Mouse (Mus musculus) liver, embryonic 14.5 days (tissue): ENCODE results near the gene Plekhf1. TPM values are rescaled to one million over a fixed set of nuclear protein-coding genes. Genes with fewer than 3 reads are reported as not detected.

Experiments used
- ATAC-seq: fragments of 200-750 bp; cut with Nextera tagmentation; 2 replicates; pipeline ENCODE4 v1.8.0; 2017; ENCODE audit warnings: moderate number of reproducible peaks, mild to moderate bottlenecking, moderate library complexity; ENCODE audit not compliant: insufficient read depth
- DNase-seq, 3 experiments: peaks; one replicate each; pipeline ENCODE4 v3.0.0-alpha.2; 2012 to 2013; ENCODE audit warnings: low read depth in 3 of 3, low spot score in 3 of 3
- H3K27ac ChIP-seq: fragments of 300-500 bp; sonication (generic); 2 replicates; pipeline ENCODE4 v1.5.1; 2014; ENCODE audit warnings: moderate library complexity, mild to moderate bottlenecking, control low read depth, inconsistent platforms
- H3K27me3 ChIP-seq: fragments of 300-500 bp; sonication (generic); 2 replicates; pipeline ENCODE4 v1.6.1; 2014; ENCODE audit warnings: mild to moderate bottlenecking, low read length, moderate library complexity; ENCODE audit not compliant: control insufficient read depth, insufficient read depth
- H3K36me3 ChIP-seq: fragments of 300-500 bp; sonication (generic); replicated peaks from 2 replicates; pipeline ENCODE4 v1.6.1; 2014; ENCODE audit warnings: low read depth; ENCODE audit not compliant: control insufficient read depth, insufficient read depth
- H3K4me1 ChIP-seq, 2 experiments: fragments of 200-500 bp in 1 of 2; fragments of 300-500 bp in 1 of 2; sonication (generic) in 1 of 2; replicated peaks; 2 replicates each; pipeline ENCODE4 v1.6.1; 2012 to 2014; ENCODE audit warnings: antibody characterized with exemption in 1 of 2, inconsistent platforms in 1 of 2, low read length in 1 of 2; ENCODE audit not compliant: control insufficient read depth in 2 of 2, insufficient read depth in 2 of 2
- H3K4me2 ChIP-seq: fragments of 300-500 bp; sonication (generic); 2 replicates; pipeline ENCODE4 v1.6.1; 2014; ENCODE audit warnings: low read depth, mild to moderate bottlenecking, control low read depth, moderate library complexity
- H3K4me3 ChIP-seq, 2 experiments: fragments of 200-500 bp in 1 of 2; fragments of 300-500 bp in 1 of 2; sonication (generic) in 1 of 2; 2 replicates each; pipeline ENCODE4 v1.5.1; 2012 to 2014; ENCODE audit warnings: low read depth in 2 of 2, low read length in 2 of 2, mild to moderate bottlenecking in 2 of 2, control low read depth in 1 of 2, inconsistent platforms in 1 of 2, moderate library complexity in 1 of 2; ENCODE audit not compliant: insufficient read depth in 1 of 2
- H3K9ac ChIP-seq: fragments of 300-500 bp; sonication (generic); replicated peaks from 2 replicates; pipeline ENCODE4 v1.6.1; 2014; ENCODE audit warnings: mild to moderate bottlenecking, control low read depth, moderate library complexity
- H3K9me3 ChIP-seq: fragments of 300-500 bp; sonication (generic); 2 replicates; pipeline ENCODE4 v1.6.1; 2016; ENCODE audit warnings: low read length, mixed read lengths; ENCODE audit not compliant: control insufficient read depth
- CTCF ChIP-seq: IDR thresholded peaks from 2 replicates; pipeline ENCODE4 v1.5.1; 2016; ENCODE audit warnings: antibody characterized with exemption, low read depth, control low read depth
- EP300 ChIP-seq: IDR thresholded peaks from 2 replicates; pipeline ENCODE4 v1.6.1; 2016; ENCODE audit warnings: antibody characterized with exemption, low read depth
- WGBS: fragments of 180-500 bp; shearing (Covaris S2); extraction: QIAGEN DNeasy Blood & Tissue Kit; methylation state at CpG from one replicate; pipeline ENCODE4 v1.1.7; 2014; ENCODE audit not compliant: insufficient replicate concordance; 5-methylcytosine and 5-hydroxymethylcytosine counted together
- polyA plus RNA-seq, 2 experiments: library from polyadenylated mRNA; depleted of rRNA in 1 of 2; stranded (reverse) in 1 of 2; unstranded in 1 of 2; fragments of >200 nt; fragmentation: Nextera tagmentation in 1 of 2; extraction: Ambion mirVana in 1 of 2; gene quantifications; 2 replicates each; pipeline versions ENCODE4 v1.2.1 to v1.2.3; 2012 to 2014

The Plekhf1 gene
- polyA plus RNA-seq, 2 experiments, result 0.26 to 0.37 TPM

DNA sequence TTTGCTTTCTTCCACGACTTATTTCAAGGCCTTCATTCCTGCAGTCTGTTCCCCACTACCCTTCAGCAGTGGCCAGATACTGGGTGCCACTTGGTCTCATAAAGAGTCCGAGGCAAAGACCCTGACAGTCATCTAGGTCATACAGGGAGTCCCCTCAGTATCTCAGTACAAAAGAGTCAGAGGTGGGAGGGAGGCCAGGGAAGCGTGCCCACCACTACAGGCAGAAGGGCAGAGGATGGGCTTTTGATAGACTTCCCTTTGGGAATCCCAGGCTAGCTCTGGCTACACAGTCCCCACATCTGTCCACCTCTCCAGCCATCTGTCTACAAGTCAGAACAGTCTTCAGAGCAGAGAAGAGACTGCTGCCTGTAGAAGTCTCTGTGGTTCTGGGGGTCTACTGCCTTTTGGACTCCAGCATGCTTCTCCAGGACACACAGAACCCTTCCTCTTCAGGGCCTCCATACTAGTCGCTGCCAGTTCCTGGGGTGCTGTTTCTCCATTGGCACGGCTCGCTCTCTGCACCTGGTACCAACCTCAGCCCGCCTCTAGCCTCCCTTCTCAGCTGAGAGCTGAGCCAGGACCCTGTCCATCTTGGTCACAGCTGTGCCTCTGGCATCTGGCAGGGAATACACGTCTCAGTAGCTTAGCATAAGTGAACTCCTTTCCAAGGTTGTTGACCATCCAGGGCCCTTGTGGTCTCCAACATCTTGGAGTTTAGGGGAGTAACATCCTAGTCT, 9.0 kb downstream of the Plekhf1 start:
- no peaks in the 10 kb centered on the region for H3K4me1 ChIP-seq
- H3K9ac ChIP-seq, result no peak overlapping the region
- DNase-seq (no peak), ATAC-seq (no peak)
- H3K9me3 ChIP-seq, result no peaks in the 10 kb centered on the region
- WGBS, result 44% methylated on average over 8 of the region's 8 CpGs
- H3K4me3 ChIP-seq, result no peak overlapping the region
- no peaks in the 10 kb centered on the region for H3K36me3 ChIP-seq
- no peak overlapping the region for H3K27ac ChIP-seq
- H3K4me2 ChIP-seq, result no peak overlapping the region
- no peaks in the 10 kb centered on the region for H3K27me3 ChIP-seq
- no peak for TF ChIP-seq EP300
- no peak for TF ChIP-seq CTCF

DNA sequence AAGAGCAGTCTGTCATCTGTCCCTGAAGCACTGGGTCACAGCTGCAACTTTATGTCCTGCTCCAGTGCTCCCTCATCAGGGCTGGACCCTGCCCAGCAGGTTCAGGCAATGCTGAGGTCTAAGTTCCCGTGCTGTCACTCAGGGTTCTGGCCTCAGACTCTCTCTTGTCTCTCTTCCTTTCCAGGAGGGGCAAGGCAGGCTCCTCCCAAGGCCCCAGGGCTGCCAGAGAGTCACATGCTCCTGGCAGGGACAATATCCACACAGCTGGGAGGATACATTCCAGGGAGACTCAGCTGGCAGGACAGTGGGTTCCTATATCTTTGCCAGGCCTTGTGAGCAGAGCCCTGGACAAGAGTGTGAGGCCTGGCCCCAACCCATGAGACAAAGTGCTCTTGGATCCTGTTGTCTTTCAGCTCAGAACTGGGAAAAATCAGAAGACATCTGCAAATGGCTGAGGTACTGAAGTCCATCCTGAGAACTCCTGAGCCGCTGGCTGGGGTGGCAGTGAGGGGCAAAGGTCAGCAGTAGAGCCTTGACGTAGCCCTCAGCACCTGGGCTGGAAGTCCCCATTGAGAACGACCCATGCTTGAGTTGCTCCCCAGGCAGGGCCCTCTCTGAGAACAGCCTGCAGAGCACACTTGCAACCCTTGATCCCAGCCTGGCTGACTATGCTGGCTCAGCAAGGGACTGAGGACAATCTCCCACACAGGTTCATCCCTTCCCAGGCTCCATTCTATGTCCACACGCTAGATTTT, 10.2 kb downstream of the Plekhf1 start:
- H3K9me3 ChIP-seq, result no peaks in the 10 kb centered on the region
- no peak overlapping the region for H3K9ac ChIP-seq
- no peak for TF ChIP-seq CTCF
- TF ChIP-seq EP300, result no peak
- no peaks in the 10 kb centered on the region for H3K4me1 ChIP-seq
- ATAC-seq, result no peak
- no peak for DNase-seq
- H3K4me3 ChIP-seq, result no peak overlapping the region
- H3K36me3 ChIP-seq, result no peaks in the 10 kb centered on the region
- no peak overlapping the region for H3K4me2 ChIP-seq
- no peaks in the 10 kb centered on the region for H3K27me3 ChIP-seq
- 54% methylated on average over 5 of the region's 5 CpGs for WGBS
- H3K27ac ChIP-seq, result no peak overlapping the region

GRCm38 (mm10) chr7:38215697-38216096, 12.1 kb downstream of the Plekhf1 start:
- ATAC-seq, result no peak

GRCm38 (mm10) chr7:38215281-38215680, 12.5 kb downstream of the Plekhf1 start:
- no peaks in the 10 kb centered on the region for H3K9me3 ChIP-seq
- 50% methylated on average over 7 of the region's 7 CpGs for WGBS
- no peaks in the 10 kb centered on the region for H3K36me3 ChIP-seq
- no peak overlapping the region for H3K4me3 ChIP-seq
- ATAC-seq, result no peak
- TF ChIP-seq CTCF, result no peak
- H3K4me2 ChIP-seq, result no peak overlapping the region
- no peaks in the 10 kb centered on the region for H3K4me1 ChIP-seq
- no peak overlapping the region for H3K9ac ChIP-seq
- no peak for DNase-seq
- no peaks in the 10 kb centered on the region for H3K27me3 ChIP-seq
- H3K27ac ChIP-seq, result no peak overlapping the region

More at GRCm38 (mm10) chr7:38215697-38216096, 12.1 kb downstream of the Plekhf1 start:
- Histone ChIP-seq H3K9ac (no peak overlapping the region), H3K27me3 (no peaks in the 10 kb centered on the region), H3K9me3 (no peaks in the 10 kb centered on the region), H3K4me3 (no peak overlapping the region), H3K27ac (no peak overlapping the region), H3K4me2 (no peak overlapping the region), H3K36me3 (no peaks in the 10 kb centered on the region), H3K4me1 (no peaks in the 10 kb centered on the region)
- WGBS, result 73% methylated on average over 6 of the region's 6 CpGs
- DNase-seq, result no peak
- TF ChIP-seq EP300, result no peak
- TF ChIP-seq CTCF, result no peak

DNA sequence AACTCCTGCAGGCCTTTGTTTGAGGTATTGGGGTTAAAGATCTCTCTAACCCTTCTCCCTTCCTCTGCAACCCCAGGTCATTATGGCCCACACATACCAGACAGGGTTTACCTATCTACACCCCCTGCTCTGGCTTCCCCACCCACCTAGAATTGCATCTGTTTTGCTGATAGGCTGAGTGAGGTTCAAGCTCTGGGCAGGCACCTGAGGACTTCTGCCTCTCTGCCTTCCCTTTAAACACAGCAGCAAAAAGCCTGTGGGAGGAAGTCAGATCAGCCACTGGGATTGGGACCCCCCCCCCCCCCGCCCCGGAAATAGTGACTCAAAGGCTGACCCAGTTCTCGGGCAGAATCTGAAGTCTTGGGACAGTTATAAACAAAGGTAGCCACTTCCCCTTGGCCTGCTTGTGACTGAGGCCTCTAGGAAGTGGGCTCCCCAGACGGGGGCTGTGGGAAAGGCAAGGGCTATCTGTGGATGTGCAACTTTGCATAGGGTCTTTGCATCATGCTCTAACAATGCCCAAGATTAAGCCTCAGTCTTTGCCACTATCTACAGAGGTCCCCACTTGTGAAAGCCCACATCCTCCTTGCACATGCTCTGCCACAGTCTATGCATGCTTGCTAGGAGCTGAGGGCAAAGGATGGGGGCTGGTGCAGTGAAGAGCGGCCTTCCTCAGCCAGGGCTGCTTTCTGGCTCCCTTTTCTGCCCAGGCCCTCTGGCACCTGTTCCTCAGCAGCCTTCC, 13.2 kb downstream of the Plekhf1 start:
- no peaks in the 10 kb centered on the region for H3K9me3 ChIP-seq
- DNase-seq (no peak), ATAC-seq (no peak)
- H3K27ac ChIP-seq, result no peak overlapping the region
- no peaks in the 10 kb centered on the region for H3K4me1 ChIP-seq
- TF ChIP-seq EP300 (no peak), CTCF (no peak)
- H3K4me3 ChIP-seq, result no peak overlapping the region
- 23% methylated on average over 5 of the region's 5 CpGs for WGBS
- H3K36me3 ChIP-seq, result no peaks in the 10 kb centered on the region
- no peak overlapping the region for H3K9ac ChIP-seq
- no peak overlapping the region for H3K4me2 ChIP-seq
- H3K27me3 ChIP-seq, result no peaks in the 10 kb centered on the region
